Mouse (Mus musculus) intestine, embryonic 14.5 days (tissue): Measurements from ENCODE around the gene Ahcyl1. TPM values are rescaled to one million over a fixed set of nuclear protein-coding genes. Genes with fewer than 3 reads are reported as not detected.

Experiments
- ATAC-seq: fragments of 200-750 bp; cut with Nextera tagmentation; replicated peaks from 2 replicates; pipeline ENCODE4 v1.8.0; 2017; ENCODE audit warnings: low read depth, moderate number of reproducible peaks, moderate TSS enrichment, moderate library complexity; ENCODE audit not compliant: low FRiP score, low TSS enrichment
- DNase-seq: peaks from one replicate; pipeline ENCODE4 v3.0.0-alpha.2; 2018; ENCODE audit warnings: low spot score
- H3K27ac ChIP-seq: fragments of 300-500 bp; sonication (generic); 2 replicates; pipeline ENCODE4 v1.5.1; 2014; ENCODE audit warnings: low read depth, mild to moderate bottlenecking, control low read depth
- H3K27me3 ChIP-seq: fragments of 300-500 bp; sonication (generic); replicated peaks from 2 replicates; pipeline ENCODE4 v1.6.1; 2014; ENCODE audit warnings: low read length, control low read depth; ENCODE audit not compliant: control insufficient read depth, insufficient read depth
- H3K36me3 ChIP-seq: fragments of 300-500 bp; sonication (generic); 2 replicates; pipeline ENCODE4 v1.6.1; 2014; ENCODE audit warnings: low read length, control low read depth; ENCODE audit not compliant: control insufficient read depth, insufficient read depth
- H3K4me1 ChIP-seq: fragments of 300-500 bp; sonication (generic); replicated peaks from 2 replicates; pipeline ENCODE4 v1.6.1; 2014; ENCODE audit warnings: low read length, control low read depth, mixed read lengths; ENCODE audit not compliant: control insufficient read depth, insufficient read depth
- H3K4me2 ChIP-seq: fragments of 300-500 bp; sonication (generic); 2 replicates; pipeline ENCODE4 v1.6.1; 2014; ENCODE audit warnings: low read length
- H3K4me3 ChIP-seq: fragments of 300-500 bp; sonication (generic); 2 replicates; pipeline ENCODE4 v1.5.1; 2014; ENCODE audit warnings: low read depth, low read length, control low read depth, mixed read lengths
- H3K9ac ChIP-seq: fragments of 300-500 bp; sonication (generic); 2 replicates; pipeline ENCODE4 v1.6.1; 2014; ENCODE audit warnings: mild to moderate bottlenecking, low read length
- H3K9me3 ChIP-seq: fragments of 300-500 bp; sonication (generic); 2 replicates; pipeline ENCODE4 v1.6.1; 2016; ENCODE audit warnings: low read length, control low read depth; ENCODE audit not compliant: control insufficient read depth
- WGBS: fragments of 180-500 bp; shearing (Covaris S2); extraction: QIAGEN DNeasy Blood & Tissue Kit; methylation state at CpG from one replicate; pipeline ENCODE4 v1.1.7; 2014; 5-methylcytosine and 5-hydroxymethylcytosine counted together
- polyA plus RNA-seq: library from polyadenylated mRNA; unstranded; fragments of >200 nt; fragmentation: Nextera tagmentation; extraction: Ambion mirVana; gene quantifications from 2 replicates; pipeline ENCODE4 v1.2.1, GENCODE M21; 2014

Ahcyl1 gene
- polyA plus RNA-seq, 1 experiment from 2014 or later, result 104 TPM

DNA sequence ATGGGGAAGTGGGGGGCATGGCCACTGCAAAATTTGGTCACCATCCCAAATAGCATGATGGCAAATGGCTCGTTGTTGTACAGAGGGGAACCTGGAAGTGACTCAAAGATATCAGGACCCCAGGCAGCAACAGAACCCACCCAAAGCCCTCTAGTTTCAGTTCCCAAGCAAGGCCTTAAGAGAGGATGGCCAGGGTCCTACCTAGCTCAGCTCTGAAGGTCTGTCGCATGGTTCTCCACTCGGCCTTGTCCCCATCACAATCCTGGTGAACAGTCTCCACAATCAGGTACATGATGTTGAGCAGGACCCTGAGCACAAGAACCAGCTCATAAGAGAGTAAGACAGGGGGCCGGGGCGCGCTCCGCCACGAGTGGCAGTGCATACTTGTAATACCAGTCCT is 71.9 kb downstream of the Ahcyl1 start:
- H3K36me3 ChIP-seq, result peaks cover 79% of the 10 kb centered on the region
- no peaks in the 10 kb centered on the region for H3K27me3 ChIP-seq
- no peak overlapping the region for H3K4me3 ChIP-seq
- H3K27ac ChIP-seq, result no peak overlapping the region
- no peaks in the 10 kb centered on the region for H3K4me1 ChIP-seq
- ATAC-seq (no peak), DNase-seq (no peak)
- no peak overlapping the region for H3K9ac ChIP-seq
- no peaks in the 10 kb centered on the region for H3K9me3 ChIP-seq
- WGBS, result 97% methylated on average over 8 of the region's 8 CpGs
- no peak overlapping the region for H3K4me2 ChIP-seq

- peaks cover 97% of the 10 kb centered on the region for H3K36me3 ChIP-seq
- no peak overlapping the region for H3K4me2 ChIP-seq
- no peaks in the 10 kb centered on the region for H3K9me3 ChIP-seq
- no peak overlapping the region for H3K9ac ChIP-seq
- H3K4me1 ChIP-seq, result no peaks in the 10 kb centered on the region
- no peak overlapping the region for H3K4me3 ChIP-seq
- H3K27ac ChIP-seq, result no peak overlapping the region
- DNase-seq (no peak), ATAC-seq (no peak)
- WGBS, result 96% methylated on average over 7 of the region's 7 CpGs
- no peaks in the 10 kb centered on the region for H3K27me3 ChIP-seq
Observed at GRCm38 (mm10) chr3:107622537-107622936, 73.8 kb downstream of the Ahcyl1 start.

DNA sequence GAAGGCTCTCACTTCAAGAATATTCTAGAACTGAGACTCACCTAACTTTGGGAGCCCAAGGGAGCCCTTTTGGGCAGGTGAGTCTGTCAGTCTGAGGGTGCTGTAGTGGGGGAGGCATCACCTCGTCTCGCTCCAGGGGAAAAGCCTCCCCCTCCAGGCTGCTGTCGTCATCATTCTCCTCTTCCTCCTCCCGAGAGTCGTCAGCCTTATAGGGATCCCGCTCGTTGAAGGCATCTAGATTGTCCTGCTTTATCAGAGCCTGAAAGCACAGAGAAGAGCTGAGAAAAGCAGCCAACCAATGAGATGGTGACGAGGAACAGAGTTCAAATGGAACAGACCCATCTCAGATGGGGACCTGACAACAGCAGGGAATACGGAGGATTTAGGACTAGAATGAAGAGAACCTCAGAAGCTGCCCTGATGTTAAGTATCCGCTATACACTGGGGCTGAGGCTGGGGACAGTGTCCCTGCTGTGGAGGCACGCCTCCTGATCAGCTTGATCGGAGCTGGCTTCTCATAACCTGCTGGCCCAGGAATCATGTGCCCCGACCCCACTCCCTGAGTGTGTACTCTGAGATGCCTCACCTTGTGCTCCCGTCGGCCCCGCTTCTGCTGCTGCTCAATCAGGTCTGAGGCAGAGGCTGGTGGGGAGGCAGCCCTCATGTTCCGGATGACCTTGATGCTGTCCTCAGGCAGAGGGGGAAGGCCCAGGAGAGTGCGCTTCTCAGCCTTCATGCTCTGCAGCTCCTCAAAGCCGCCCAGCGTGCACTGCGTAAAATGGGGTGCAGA is 74.9 kb downstream of the Ahcyl1 start:
- H3K4me3 ChIP-seq, result no peak overlapping the region
- ATAC-seq, result no peak
- H3K4me1 ChIP-seq, result no peaks in the 10 kb centered on the region
- no peak overlapping the region for H3K27ac ChIP-seq
- no peak overlapping the region for H3K9ac ChIP-seq
- H3K36me3 ChIP-seq, result peaks cover 97% of the 10 kb centered on the region
- no peaks in the 10 kb centered on the region for H3K9me3 ChIP-seq
- no peaks in the 10 kb centered on the region for H3K27me3 ChIP-seq
- WGBS, result 93% methylated on average over 21 of the region's 21 CpGs
- DNase-seq, result no peak
- no peak overlapping the region for H3K4me2 ChIP-seq

DNA sequence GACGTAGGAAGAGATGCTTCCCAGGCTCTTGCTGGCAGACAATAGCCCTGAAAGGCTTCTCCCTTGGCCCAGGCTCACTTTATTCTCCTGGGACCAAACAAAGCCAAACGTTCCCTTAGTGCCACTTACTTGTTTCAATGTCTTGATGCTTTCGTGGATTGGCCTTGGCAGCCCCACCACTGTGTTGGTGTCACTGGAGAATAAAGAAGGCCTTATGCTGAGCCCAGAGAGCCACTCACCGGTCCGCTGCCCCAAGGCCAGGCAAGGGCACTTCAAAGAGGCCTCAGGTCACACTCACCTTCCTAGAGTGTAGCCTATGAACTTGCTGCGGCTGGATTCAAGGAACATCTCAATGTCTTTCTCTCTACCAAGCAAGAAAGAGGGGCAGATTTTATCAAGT is 76.4 kb downstream of the Ahcyl1 start:
- ATAC-seq (no peak), DNase-seq (no peak)
- Histone ChIP-seq H3K4me2 (no peak overlapping the region), H3K36me3 (peaks cover 97% of the 10 kb centered on the region), H3K27me3 (no peaks in the 10 kb centered on the region), H3K9ac (no peak overlapping the region), H3K4me3 (no peak overlapping the region), H3K4me1 (no peaks in the 10 kb centered on the region), H3K9me3 (no peaks in the 10 kb centered on the region), H3K27ac (no peak overlapping the region)
- WGBS, result 89% methylated on average over 6 of the region's 6 CpGs

DNA sequence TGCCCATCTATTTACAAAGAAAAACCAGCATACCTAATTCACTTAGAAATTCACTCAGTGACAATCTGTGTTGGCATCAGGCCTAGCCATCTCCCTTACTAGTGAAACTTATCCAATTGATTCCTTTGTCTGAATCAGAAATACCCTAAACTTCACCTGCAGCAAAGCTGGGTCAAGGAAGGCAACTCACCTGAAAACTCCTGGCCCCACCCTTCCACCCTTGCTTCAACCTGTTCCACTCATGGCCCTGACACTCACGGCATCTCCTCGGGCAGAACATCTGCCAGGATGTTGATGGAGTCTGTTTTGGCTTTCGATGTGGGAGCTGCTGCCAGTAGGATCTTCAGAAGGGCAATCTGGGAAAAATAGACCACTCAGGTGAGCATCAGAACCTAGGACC is 78.6 kb downstream of the Ahcyl1 start:
- Histone ChIP-seq H3K4me3 (no peak overlapping the region), H3K27me3 (no peaks in the 10 kb centered on the region), H3K9ac (no peak overlapping the region), H3K4me2 (no peak overlapping the region), H3K9me3 (no peaks in the 10 kb centered on the region), H3K36me3 (peaks cover 97% of the 10 kb centered on the region), H3K27ac (no peak overlapping the region), H3K4me1 (no peaks in the 10 kb centered on the region)
- no peak for ATAC-seq
- no peak for DNase-seq
- 95% methylated on average over 3 of the region's 3 CpGs for WGBS

Other genes with a start within 250 kb of the Ahcyl1 start
- gene Kcnc4, start 237.0 kb downstream of the Ahcyl1 start, polyA plus RNA-seq, result 0.09 TPM in 1 of 2 replicates, not detected in the other
- gene Slc6a17, start 178.5 kb downstream of the Ahcyl1 start, polyA plus RNA-seq, result 2.0 and 3.3 TPM in 2 replicates
- gene Ubl4b, start 141.5 kb downstream of the Ahcyl1 start, polyA plus RNA-seq, result not detected in 2 replicates
- gene Alx3, start 101.5 kb downstream of the Ahcyl1 start, polyA plus RNA-seq, result not detected in 2 replicates
- gene Gm10961, start 65.2 kb downstream of the Ahcyl1 start, polyA plus RNA-seq, result not detected in 2 replicates
- 49.4 and 49.7 TPM in 2 replicates for gene Strip1, start 64.9 kb downstream of the Ahcyl1 start, polyA plus RNA-seq
- 13.3 and 13.6 TPM in 2 replicates for gene Csf1, start 63.9 kb upstream of the Ahcyl1 start, polyA plus RNA-seq
- 66.9 and 82.6 TPM in 2 replicates for gene Eps8l3, start 180.7 kb upstream of the Ahcyl1 start, polyA plus RNA-seq
- gene Gstm5, start 199.3 kb upstream of the Ahcyl1 start, polyA plus RNA-seq, result 196 and 223 TPM in 2 replicates
- 21.3 and 23.4 TPM in 2 replicates for gene Gstm7, start 235.3 kb upstream of the Ahcyl1 start, polyA plus RNA-seq
- 8.7 and 11.6 TPM in 2 replicates for gene Gstm6, start 247.2 kb upstream of the Ahcyl1 start, polyA plus RNA-seq